Mouse (Mus musculus) lung, postnatal 0 days (tissue): ENCODE results near the gene Fbxo24.

ENCODE experiments used
- CTCF ChIP-seq: IDR thresholded peaks from 2 replicates; pipeline ENCODE4 v1.5.1; 2016; ENCODE audit warnings: antibody characterized with exemption, mild to moderate bottlenecking
- EP300 ChIP-seq: IDR thresholded peaks from 2 replicates; pipeline ENCODE4 v1.6.1; 2016; ENCODE audit warnings: antibody characterized with exemption, mild to moderate bottlenecking, control low read depth

DNA sequence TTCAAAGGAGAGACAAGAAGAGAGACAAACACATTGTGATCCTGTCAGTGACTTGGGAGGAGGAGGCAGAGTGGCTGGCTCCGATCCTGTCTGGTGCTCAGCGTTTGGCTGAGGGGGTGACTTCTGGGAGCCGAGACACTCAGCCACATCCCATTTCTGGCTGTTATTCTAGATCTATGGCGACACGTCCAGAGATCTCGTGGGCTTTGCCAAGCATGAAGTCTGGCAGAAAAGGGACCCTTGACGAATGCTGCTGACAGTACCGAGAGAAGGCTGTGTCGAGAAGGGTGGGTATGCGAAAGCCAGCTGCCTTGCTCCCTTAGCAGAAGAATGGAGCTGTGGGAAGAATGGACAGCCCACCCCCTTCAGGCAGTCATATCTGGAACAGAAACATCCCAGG is 40.2 kb upstream of the Fbxo24 start:
- 0 out of 2 replicates have a peak, but pooled peaks have one; percentile 19 for TF ChIP-seq CTCF
- no peak for TF ChIP-seq EP300
